Comparison of ENCODE assay signal across 9 mouse cellular contexts in genomic region chr17:31344172-31344801, GRCm38 (mm10). TPM values are rescaled to one million over a fixed set of nuclear protein-coding genes. Genes with fewer than 3 reads are reported as not detected.
DNase-seq lines count a peak whose midpoint lies in the region; ATAC-seq and TF ChIP-seq lines count a peak whose summit lies in the region.
"Had no signal": no experiment of that assay in that cellular context is flagged by ENCODE, and none has a peak within 500 bp of the region (broad histone marks: within the 10 kb centered on the region; RNA-seq: fewer than 3 reads in every experiment).

No protein-coding gene starts in this region.

- H3K9ac ChIP-seq in hindbrain, embryonic 12.5 days = no peak overlapping the region
- H3K9ac ChIP-seq: lung, embryonic 15.5 days had no signal

- peak; percentile 76 for DNase-seq in hindbrain, embryonic 10.5 days (ENCODE audit: low spot score)
- DNase-seq in adrenal gland, adult 8-10 months = peak; percentile 40
- peak; percentile 87 for DNase-seq in embryo, embryonic 10.5 days (ENCODE audit: low spot score)
- peak; percentile 72 to 86 for DNase-seq in heart, postnatal 14 days
- peak; percentile 68 to 72 for DNase-seq in left cerebral cortex, adult 2 months (ENCODE audit: extremely low spot score in 1 of 2, low spot score in 2 of 2)
- DNase-seq in testis, postnatal 10 days (ENCODE audit: low spot score) = peak; percentile 87

- no peak overlapping the region; the same call in 1 of the 2 replicates for H3K27ac ChIP-seq in hindbrain, embryonic 10.5 days
- H3K27ac ChIP-seq in hindbrain, embryonic 12.5 days = no peak overlapping the region
- no peak overlapping the region for H3K27ac ChIP-seq in left cerebral cortex, adult 2 months
- H3K27ac ChIP-seq: lung, embryonic 15.5 days had no signal

- intact Hi-C loops in heart, postnatal 14 days (cut with DNase I) = loop anchor here (1.0 kb wide), 1 partner anchor 90 kb away; no protein-coding TSS in a partner anchor
- intact Hi-C loops in left cerebral cortex, adult 2 months (cut with DNase I) = no loop called here

- no peak overlapping the region for H3K4me3 ChIP-seq in hindbrain, embryonic 10.5 days
- H3K4me3 ChIP-seq in hindbrain, embryonic 12.5 days = no peak overlapping the region
- no peak overlapping the region for H3K4me3 ChIP-seq in left cerebral cortex, adult 2 months
- H3K4me3 ChIP-seq: lung, embryonic 15.5 days had no signal

- H3K4me1 ChIP-seq in hindbrain, embryonic 10.5 days (replicated peaks) = peaks cover 21% of the 10 kb centered on the region
- H3K4me1 ChIP-seq in hindbrain, embryonic 12.5 days = peaks cover 4% of the 10 kb centered on the region; the same call in 1 of the 2 replicates
- H3K4me1 ChIP-seq: lung, embryonic 15.5 days had no signal

- WGBS in hindbrain, embryonic 10.5 days = 43% methylated on average over 5 of the region's 5 CpGs
- 48% methylated on average over 5 of the region's 5 CpGs for WGBS in hindbrain, embryonic 12.5 days

- H3K9me3 ChIP-seq in hindbrain, embryonic 10.5 days = no peaks in the 10 kb centered on the region
- H3K9me3 ChIP-seq in hindbrain, embryonic 12.5 days (replicated peaks) = no peaks in the 10 kb centered on the region
- H3K9me3 ChIP-seq: lung, embryonic 15.5 days had no signal

- no peak overlapping the region for H3K4me2 ChIP-seq in hindbrain, embryonic 12.5 days (replicated peaks)
- H3K4me2 ChIP-seq: lung, embryonic 15.5 days had no signal

- ATAC-seq in hindbrain, embryonic 12.5 days (ENCODE audit: low FRiP score) = no peak
- ATAC-seq in monocyte, adult 5-6 weeks (replicated peaks; ENCODE audit: insufficient number of reproducible peaks, low FRiP score, low TSS enrichment, poor library complexity, severe bottlenecking) = peak; percentile 73

- no peaks in the 10 kb centered on the region for H3K27me3 ChIP-seq in hindbrain, embryonic 10.5 days (ENCODE audit: insufficient read depth, poor library complexity, severe bottlenecking)
- H3K27me3 ChIP-seq in hindbrain, embryonic 12.5 days = no peaks in the 10 kb centered on the region
- H3K27me3 ChIP-seq: lung, embryonic 15.5 days had no signal

- no peaks in the 10 kb centered on the region; the same call in 1 of the 2 replicates for H3K36me3 ChIP-seq in hindbrain, embryonic 10.5 days
- peaks cover 3% of the 10 kb centered on the region; the same call in 1 of the 2 replicates for H3K36me3 ChIP-seq in hindbrain, embryonic 12.5 days
- H3K36me3 ChIP-seq: lung, embryonic 15.5 days had no signal

- TF ChIP-seq CTCF in left cerebral cortex, adult 2 months (IDR thresholded peaks at IDR 0.05) = peak; percentile 85

RNA-seq across cellular contexts. Expression of gene Pde9a, which starts 41.7 kb away (rescaled TPM):
- 12.4 and 19.9 TPM in 2 replicates for polyA plus RNA-seq in hindbrain, embryonic 10.5 days (2016; fragmentation: Nextera tagmentation; extraction: Ambion mirVana)
- 30.4 and 33.3 TPM in 2 replicates for polyA plus RNA-seq in hindbrain, embryonic 12.5 days (2016; fragmentation: Nextera tagmentation; extraction: Ambion mirVana)
- 1 to 10 TPM; 3.0 to 7.7 (median 5.2) TPM for total RNA-seq in adrenal gland, adult 8-10 months (2022)
- total RNA-seq in heart, postnatal 14 days (2021) = 10 to 100 TPM in 1 of 2 experiments, 1 to 10 TPM in 1; 7.2 to 11.9 TPM
- total RNA-seq in left cerebral cortex, adult 2 months (2021) = 10 to 100 TPM; 23.7 to 25.0 TPM
- not detected in 3 replicates for total RNA-seq in monocyte, adult 5-6 weeks (2017)

RNA-seq across cellular contexts. Expression of gene Slc37a1, which starts 57.7 kb away (rescaled TPM):
- polyA plus RNA-seq in hindbrain, embryonic 10.5 days (2016; fragmentation: Nextera tagmentation; extraction: Ambion mirVana) = 9.0 and 17.3 TPM in 2 replicates
- 15.5 and 15.8 TPM in 2 replicates for polyA plus RNA-seq in hindbrain, embryonic 12.5 days (2016; fragmentation: Nextera tagmentation; extraction: Ambion mirVana)
- total RNA-seq in adrenal gland, adult 8-10 months (2022) = 10 to 100 TPM; 13.1 to 26.4 (median 22.5) TPM
- total RNA-seq in heart, postnatal 14 days (2021) = 10 to 100 TPM; 11.7 to 12.3 TPM
- total RNA-seq in left cerebral cortex, adult 2 months (2021) = 10 to 100 TPM in 1 of 2 experiments, 1 to 10 TPM in 1; 9.4 to 12.0 TPM
- total RNA-seq in monocyte, adult 5-6 weeks (2017) = 7.3 to 22.9 TPM (median 9.3 TPM) in 3 replicates
